In the genomic region with DNA sequence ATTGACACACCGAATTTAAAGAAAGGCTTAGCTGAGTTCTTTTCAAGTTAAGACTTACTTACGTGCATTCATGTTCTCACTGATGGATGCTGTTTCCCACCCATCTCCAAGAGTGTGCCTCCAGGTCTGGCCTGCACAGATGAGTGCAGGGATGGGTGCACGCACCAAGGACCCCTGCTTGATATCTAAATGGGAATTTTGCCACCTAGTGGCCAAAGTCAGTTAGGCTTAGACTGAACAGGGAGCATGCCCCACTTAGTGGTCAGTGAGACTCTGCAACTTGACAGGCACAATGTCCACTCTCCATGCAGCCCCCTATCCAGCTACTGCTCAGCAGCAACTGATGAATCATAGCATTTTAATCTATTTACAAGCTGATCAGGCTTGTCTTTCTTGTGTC, we compare ENCODE assay signal across 9 mouse cellular contexts. TPM values are rescaled to one million over a fixed set of nuclear protein-coding genes. Genes with fewer than 3 reads are reported as not detected.
DNase-seq lines count a peak whose midpoint lies in the region; ATAC-seq and TF ChIP-seq lines count a peak whose summit lies in the region.
"Had no signal": no experiment of that assay in that cellular context is flagged by ENCODE, and none has a peak within 500 bp of the region (broad histone marks: within the 10 kb centered on the region; RNA-seq: fewer than 3 reads in every experiment).

No protein-coding gene starts in this region.

- no peaks in the 10 kb centered on the region for H3K36me3 ChIP-seq in forebrain, embryonic 10.5 days (replicated peaks)
- H3K36me3 ChIP-seq in forebrain, embryonic 12.5 days (replicated peaks) = no peaks in the 10 kb centered on the region
- H3K36me3 ChIP-seq in hindbrain, embryonic 11.5 days (ENCODE audit: control insufficient read depth, insufficient read depth, low read length) = no peaks in the 10 kb centered on the region
- H3K36me3 ChIP-seq in heart, embryonic 10.5 days = no peaks in the 10 kb centered on the region

- no peaks in the 10 kb centered on the region for H3K27me3 ChIP-seq in forebrain, embryonic 10.5 days (ENCODE audit: poor library complexity, severe bottlenecking)
- no peaks in the 10 kb centered on the region for H3K27me3 ChIP-seq in forebrain, embryonic 12.5 days
- no peaks in the 10 kb centered on the region for H3K27me3 ChIP-seq in hindbrain, embryonic 11.5 days (ENCODE audit: control insufficient read depth, insufficient read depth, low read length)
- H3K27me3 ChIP-seq in heart, embryonic 10.5 days (ENCODE audit: insufficient read depth, poor library complexity, severe bottlenecking) = no peaks in the 10 kb centered on the region
- H3K27me3 ChIP-seq: limb, embryonic 13.5 days had no signal

- no peak overlapping the region for H3K27ac ChIP-seq in forebrain, embryonic 10.5 days
- no peak overlapping the region for H3K27ac ChIP-seq in forebrain, embryonic 12.5 days
- no peak overlapping the region for H3K27ac ChIP-seq in hindbrain, embryonic 11.5 days (ENCODE audit: low read depth, low read length)
- no peak overlapping the region for H3K27ac ChIP-seq in heart, embryonic 10.5 days
- H3K27ac ChIP-seq: limb, embryonic 13.5 days had no signal

- ATAC-seq in forebrain, embryonic 12.5 days (ENCODE audit: low FRiP score) = no peak
- peak; percentile 35; the same call in 1 of the 2 replicates for ATAC-seq in hindbrain, embryonic 11.5 days (ENCODE audit: low FRiP score)

- no peak overlapping the region for H3K4me3 ChIP-seq in forebrain, embryonic 10.5 days
- H3K4me3 ChIP-seq in forebrain, embryonic 12.5 days (replicated peaks) = no peak overlapping the region
- H3K4me3 ChIP-seq in hindbrain, embryonic 11.5 days (ENCODE audit: low read depth, low read length) = no peak overlapping the region
- H3K4me3 ChIP-seq in lung, adult 2 months (replicated peaks; ENCODE audit: extremely low read depth, low read depth, low read length) = no peak overlapping the region
- no peak overlapping the region for H3K4me3 ChIP-seq in heart, embryonic 10.5 days
- H3K4me3 ChIP-seq: limb, embryonic 13.5 days had no signal

- no peak overlapping the region for H3K4me2 ChIP-seq in forebrain, embryonic 12.5 days
- H3K4me2 ChIP-seq in hindbrain, embryonic 11.5 days (replicated peaks; ENCODE audit: low read depth, low read length) = no peak overlapping the region
- H3K4me2 ChIP-seq: limb, embryonic 13.5 days had no signal

- no peak for TF ChIP-seq POLR2A in lung, adult 2 months (IDR thresholded peaks at IDR 0.05; ENCODE audit: borderline replicate concordance, extremely low read depth, low read depth, low read length)

- no peak overlapping the region for H3K9ac ChIP-seq in forebrain, embryonic 12.5 days
- no peak overlapping the region for H3K9ac ChIP-seq in hindbrain, embryonic 11.5 days (ENCODE audit: low read depth, low read length)
- H3K9ac ChIP-seq: limb, embryonic 13.5 days had no signal

- TF ChIP-seq CTCF in lung, adult 2 months (IDR thresholded peaks at IDR 0.05; ENCODE audit: insufficient read depth, low read length) = peak; percentile 60

- no peaks in the 10 kb centered on the region for H3K9me3 ChIP-seq in forebrain, embryonic 10.5 days
- no peaks in the 10 kb centered on the region for H3K9me3 ChIP-seq in forebrain, embryonic 12.5 days
- H3K9me3 ChIP-seq in hindbrain, embryonic 11.5 days (ENCODE audit: control insufficient read depth, low read length) = no peaks in the 10 kb centered on the region
- H3K9me3 ChIP-seq in heart, embryonic 10.5 days = no peaks in the 10 kb centered on the region
- H3K9me3 ChIP-seq: limb, embryonic 13.5 days had no signal

- no peaks in the 10 kb centered on the region for H3K4me1 ChIP-seq in forebrain, embryonic 10.5 days
- H3K4me1 ChIP-seq in forebrain, embryonic 12.5 days = no peaks in the 10 kb centered on the region
- no peaks in the 10 kb centered on the region for H3K4me1 ChIP-seq in hindbrain, embryonic 11.5 days (replicated peaks; ENCODE audit: control insufficient read depth, insufficient read depth, low read length)
- H3K4me1 ChIP-seq in lung, adult 2 months (ENCODE audit: control insufficient read depth, insufficient read depth, low read length) = no peaks in the 10 kb centered on the region
- no peaks in the 10 kb centered on the region for H3K4me1 ChIP-seq in heart, embryonic 10.5 days
- H3K4me1 ChIP-seq: limb, embryonic 13.5 days had no signal

- 52% methylated on average over 3 of the region's 3 CpGs for whole genome bisulfite sequencing in forebrain, embryonic 10.5 days
- 67% methylated on average over 3 of the region's 3 CpGs for WGBS in forebrain, embryonic 12.5 days
- WGBS in hindbrain, embryonic 11.5 days = 60% methylated on average over 3 of the region's 3 CpGs
- whole genome bisulfite sequencing in lung, adult 2 months = 62% methylated on average over 3 of the region's 3 CpGs
- WGBS in heart, embryonic 10.5 days = 55% methylated on average over 3 of the region's 3 CpGs

- DNase-seq in forebrain, embryonic 10.5 days (ENCODE audit: extremely low spot score, low spot score) = peak; percentile 30
- DNase-seq in B cell, adult 2 months = peak; percentile 32 to 35
- DNase-seq in brain, adult 2 months (ENCODE audit: low read depth, low spot score) = peak; percentile 34
- peak; percentile 77 for DNase-seq in hindbrain, embryonic 11.5 days (ENCODE audit: low spot score)
- peak; percentile 11 for DNase-seq in lung, adult 2 months
- peak; percentile 80 for DNase-seq in retina, postnatal 1 day
- no peak for DNase-seq in heart, embryonic 10.5 days (ENCODE audit: low spot score)

RNA-seq across cellular contexts. Expression of a gene that starts 47.8 kb away (rescaled TPM):
- 175 and 181 TPM in 2 replicates for polyA plus RNA-seq in forebrain, embryonic 10.5 days (2016; fragmentation: Nextera tagmentation; extraction: Ambion mirVana)
- polyA plus RNA-seq in forebrain, embryonic 12.5 days (2016; fragmentation: Nextera tagmentation; extraction: Ambion mirVana) = 241 and 255 TPM in 2 replicates
- 231 and 251 TPM in 2 replicates for polyA plus RNA-seq in hindbrain, embryonic 11.5 days (2014; fragmentation: Nextera tagmentation; extraction: Ambion mirVana)
- polyA plus RNA-seq in lung, adult 2 months (2012; rRNA removed) = 29.4 and 58.0 TPM in 2 replicates
- 110 and 129 TPM in 2 replicates for polyA plus RNA-seq in heart, embryonic 10.5 days (2016; fragmentation: Nextera tagmentation; extraction: Ambion mirVana)

RNA-seq across cellular contexts. Expression of a gene that starts 48.1 kb away (rescaled TPM):
- polyA plus RNA-seq in forebrain, embryonic 10.5 days (2016; fragmentation: Nextera tagmentation; extraction: Ambion mirVana) = not detected in 2 replicates
- not detected in 2 replicates for polyA plus RNA-seq in forebrain, embryonic 12.5 days (2016; fragmentation: Nextera tagmentation; extraction: Ambion mirVana)
- not detected in 2 replicates for polyA plus RNA-seq in hindbrain, embryonic 11.5 days (2014; fragmentation: Nextera tagmentation; extraction: Ambion mirVana)
- not detected in 2 replicates for polyA plus RNA-seq in lung, adult 2 months (2012; rRNA removed)
- polyA plus RNA-seq in heart, embryonic 10.5 days (2016; fragmentation: Nextera tagmentation; extraction: Ambion mirVana) = not detected in 2 replicates
- polyA plus RNA-seq: limb, embryonic 13.5 days had no signal
